Mouse (Mus musculus): ENCODE data around the gene Csf3.
"Not testable (repeated sequence)": the region's sequence is repeated elsewhere in the genome, so short reads cannot be mapped to it uniquely, and the experiment has no call there.

Gene Csf3

GRCm38 (mm10) chr11:98734020-98734419 lies 33.0 kb downstream of the Csf3 start:
- DNase-seq: no peak

GRCm38 (mm10) chr11:98735111-98735510 lies 34.0 kb downstream of the Csf3 start:
- DNase-seq: no peak

GRCm38 (mm10) chr11:98736176-98736575 lies 35.1 kb downstream of the Csf3 start:
- no peak for DNase-seq

GRCm38 (mm10) chr11:98737220-98737619 lies 36.2 kb downstream of the Csf3 start:
- not testable (repeated sequence) for DNase-seq

GRCm38 (mm10) chr11:98738428-98738911 lies 37.4 kb downstream of the Csf3 start:
- DNase-seq: no peak

GRCm38 (mm10) chr11:98738925-98739324 lies 37.9 kb downstream of the Csf3 start:
- no peak for DNase-seq

GRCm38 (mm10) chr11:98740026-98740392 lies 38.9 kb downstream of the Csf3 start:
- DNase-seq: peak; percentile 53

GRCm38 (mm10) chr11:98740393-98741050 lies 39.5 kb downstream of the Csf3 start, which contains the start of gene Thra:
Thra (plus strand) TSS chr11:98740638.
- peak; percentile 81 for DNase-seq

- DNase-seq: peak; percentile 10
These were observed 40.1 kb downstream of the Csf3 start for GRCm38 (mm10) chr11:98741051-98741620.

GRCm38 (mm10) chr11:98741622-98742396 lies 40.7 kb downstream of the Csf3 start:
- peak; percentile 94 for DNase-seq

- DNase-seq: peak; percentile 33
These were observed 41.6 kb downstream of the Csf3 start for GRCm38 (mm10) chr11:98742397-98743291.

GRCm38 (mm10) chr11:98743655-98744345 lies 42.7 kb downstream of the Csf3 start:
- peak; percentile 78 for DNase-seq

- DNase-seq: no peak
These were observed 43.5 kb downstream of the Csf3 start for GRCm38 (mm10) chr11:98744456-98745019.

- DNase-seq: no peak
These were observed 45.1 kb downstream of the Csf3 start for GRCm38 (mm10) chr11:98745932-98746853.

GRCm38 (mm10) chr11:98746855-98747693 lies 46.0 kb downstream of the Csf3 start:
- peak; percentile 91 for DNase-seq

GRCm38 (mm10) chr11:98747804-98748505 lies 46.9 kb downstream of the Csf3 start:
- peak; percentile 22 for DNase-seq

- peak; percentile 54 for DNase-seq
These were observed 47.7 kb downstream of the Csf3 start for GRCm38 (mm10) chr11:98748506-98749416.

GRCm38 (mm10) chr11:98749716-98750115 lies 48.7 kb downstream of the Csf3 start:
- DNase-seq: peak; percentile 9

Data from embryo, embryonic 11 days (tissue).